Mouse (Mus musculus): ENCODE data around the gene Gfra1.
A peak's percentile ranks its signal among the peaks of the same experiment; 100 is the strongest.

Gfra1 gene

GRCm38 (mm10) chr19:58244148-58244547, 211.6 kb downstream of the Gfra1 start:
- DNase-seq, result no peak

GRCm38 (mm10) chr19:58243604-58244003, 212.1 kb downstream of the Gfra1 start:
- no peak for DNase-seq

GRCm38 (mm10) chr19:58238325-58238724, 217.4 kb downstream of the Gfra1 start:
- no peak for DNase-seq

GRCm38 (mm10) chr19:58227725-58228124, 228.0 kb downstream of the Gfra1 start:
- no peak for DNase-seq

GRCm38 (mm10) chr19:58226882-58227281, 228.8 kb downstream of the Gfra1 start:
- no peak for DNase-seq

- no peak for DNase-seq
These were observed 235.5 kb downstream of the Gfra1 start for GRCm38 (mm10) chr19:58220061-58220831.

- no peak for DNase-seq
These were observed 238.1 kb downstream of the Gfra1 start for GRCm38 (mm10) chr19:58217591-58217990.

GRCm38 (mm10) chr19:58206496-58207044, 249.1 kb downstream of the Gfra1 start:
- peak; percentile 19 for DNase-seq

GRCm38 (mm10) chr19:58205470-58205869, 250.2 kb downstream of the Gfra1 start:
- DNase-seq, result no peak

- no peak for DNase-seq
These were observed 253.1 kb downstream of the Gfra1 start for GRCm38 (mm10) chr19:58202627-58203026.

- no peak for DNase-seq
These were observed 256.0 kb downstream of the Gfra1 start for GRCm38 (mm10) chr19:58199679-58200078.

GRCm38 (mm10) chr19:58193733-58194456, 261.8 kb downstream of the Gfra1 start:
- DNase-seq, result no peak

- DNase-seq, result no peak
These were observed 264.8 kb downstream of the Gfra1 start for GRCm38 (mm10) chr19:58190947-58191346.

GRCm38 (mm10) chr19:58186558-58186957, 269.2 kb downstream of the Gfra1 start:
- DNase-seq, result no peak

Data from cerebellum, adult 11-12 months (tissue).